Mouse (Mus musculus) forebrain, embryonic 12.5 days (tissue): ENCODE results near the gene Ptpn6. TPM values are rescaled to one million over a fixed set of nuclear protein-coding genes. Genes with fewer than 3 reads are reported as not detected.

Experiments used
- ATAC-seq: fragments of 200-750 bp; cut with Nextera tagmentation; 2 replicates; pipeline ENCODE4 v1.8.0; 2017; ENCODE audit warnings: moderate TSS enrichment; ENCODE audit not compliant: low FRiP score
- H3K27ac ChIP-seq: fragments of 300-500 bp; sonication (generic); 2 replicates; pipeline ENCODE4 v1.5.1; 2016; ENCODE audit warnings: mild to moderate bottlenecking
- H3K27me3 ChIP-seq: fragments of 300-500 bp; sonication (generic); 2 replicates; pipeline ENCODE4 v1.6.1; 2016; ENCODE audit warnings: mild to moderate bottlenecking
- H3K36me3 ChIP-seq: fragments of 300-500 bp; sonication (generic); replicated peaks from 2 replicates; pipeline ENCODE4 v1.6.1; 2016; ENCODE audit warnings: mild to moderate bottlenecking
- H3K4me1 ChIP-seq: fragments of 300-500 bp; sonication (generic); 2 replicates; pipeline ENCODE4 v1.6.1; 2016
- H3K4me2 ChIP-seq: fragments of 300-500 bp; sonication (generic); 2 replicates; pipeline ENCODE4 v1.6.1; 2016; ENCODE audit warnings: mild to moderate bottlenecking, moderate library complexity
- H3K4me3 ChIP-seq: fragments of 300-500 bp; sonication (generic); replicated peaks from 2 replicates; pipeline ENCODE4 v1.5.1; 2016; ENCODE audit warnings: mild to moderate bottlenecking
- H3K9ac ChIP-seq: fragments of 300-500 bp; sonication (generic); 2 replicates; pipeline ENCODE4 v1.6.1; 2016; ENCODE audit warnings: mild to moderate bottlenecking
- H3K9me3 ChIP-seq: fragments of 300-500 bp; sonication (generic); 2 replicates; pipeline ENCODE4 v1.6.1; 2016
- WGBS: fragments of 180-500 bp; shearing (Covaris S2); methylation state at CpG from one replicate; pipeline ENCODE4 v1.1.7; 2016; 5-methylcytosine and 5-hydroxymethylcytosine counted together
- polyA plus RNA-seq: library from polyadenylated mRNA; unstranded; fragments of >200 nt; fragmentation: Nextera tagmentation; extraction: Ambion mirVana; gene quantifications from 2 replicates; pipeline ENCODE4 v1.2.1, GENCODE M21; 2016

The Ptpn6 gene
- polyA plus RNA-seq, 1 experiment from 2014 or later: 5.4 TPM

DNA sequence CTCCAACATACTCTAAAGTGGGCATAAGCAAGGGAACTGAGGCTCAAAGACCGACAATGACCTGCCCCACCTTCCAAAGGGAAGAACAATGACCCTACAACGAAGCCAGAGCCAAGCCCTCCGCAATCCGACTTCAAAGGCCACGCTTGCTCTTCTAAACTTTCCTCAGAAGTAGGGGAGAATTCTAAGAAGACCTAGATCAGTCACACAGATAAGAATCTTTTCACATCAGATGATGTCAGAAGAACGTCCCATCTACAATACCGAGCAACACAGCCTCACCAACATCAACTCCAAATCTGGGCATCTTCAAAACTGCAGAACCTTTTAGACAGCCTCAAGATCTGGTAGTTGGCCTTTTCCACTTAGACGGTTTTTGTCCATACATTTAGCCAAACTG is 11.9 kb upstream of the Ptpn6 start:
- no peaks in the 10 kb centered on the region for H3K9me3 ChIP-seq
- no peak overlapping the region for H3K27ac ChIP-seq
- H3K27me3 ChIP-seq: no peaks in the 10 kb centered on the region
- no peak overlapping the region for H3K9ac ChIP-seq
- no peak overlapping the region for H3K4me3 ChIP-seq
- no peak for ATAC-seq
- peaks cover 38% of the 10 kb centered on the region for H3K36me3 ChIP-seq
- H3K4me1 ChIP-seq: peaks cover 37% of the 10 kb centered on the region
- H3K4me2 ChIP-seq: no peak overlapping the region
- WGBS: 85% methylated on average over 8 of the region's 8 CpGs

DNA sequence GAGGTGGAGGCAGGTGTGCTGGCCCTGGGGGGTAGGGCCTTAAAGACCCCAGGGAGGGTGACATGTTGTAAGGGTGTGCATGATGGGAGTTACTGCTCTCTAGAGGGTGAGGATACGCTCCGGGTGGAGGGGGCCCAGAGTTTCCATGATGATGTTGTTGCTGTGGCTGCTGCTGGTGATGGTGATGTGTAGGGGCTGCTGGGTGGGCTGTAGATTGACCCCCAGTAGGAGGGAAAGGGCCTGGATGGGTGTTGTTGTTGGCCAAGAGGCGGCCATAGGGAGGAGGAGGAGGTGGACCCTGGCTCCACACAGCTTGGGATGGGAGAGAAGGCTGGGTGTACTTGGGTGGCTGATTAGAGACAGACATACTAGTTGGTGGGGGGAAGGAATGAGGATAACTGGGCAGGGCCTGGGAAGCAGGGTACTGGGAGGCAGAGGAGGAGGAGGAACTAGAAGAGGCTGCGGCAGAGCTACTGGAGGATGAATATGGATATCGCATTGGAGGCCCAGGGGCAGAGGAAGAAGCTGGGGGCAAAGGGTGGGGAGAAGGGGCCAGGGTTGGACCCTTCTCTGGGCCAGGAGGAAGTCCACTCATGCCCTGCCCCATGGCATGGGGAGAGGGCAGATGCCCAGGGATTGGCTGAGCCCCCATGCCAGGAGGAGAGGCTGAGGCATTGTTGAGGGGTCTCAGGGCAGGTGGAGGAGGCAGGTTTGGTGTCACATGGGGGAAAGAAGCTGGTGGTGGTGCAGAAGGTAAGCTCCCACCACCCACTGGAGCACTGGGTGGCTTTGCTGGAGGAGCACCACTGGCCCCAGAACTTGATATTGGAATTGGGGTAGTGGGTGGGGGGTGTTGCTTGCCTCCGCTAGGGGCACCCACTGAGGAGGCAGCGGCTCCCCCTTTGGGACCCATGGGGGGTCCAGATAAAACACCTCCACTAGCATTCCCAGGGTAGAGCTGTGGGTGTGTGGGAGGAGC is 8.4 kb upstream of the Ptpn6 start:
- peak overlapping the region; percentile 92; the same call in 1 of the 2 replicates for H3K27ac ChIP-seq
- peak overlapping the region; percentile 85; the same call in 1 of the 2 replicates for H3K9ac ChIP-seq
- H3K4me3 ChIP-seq: peak overlapping the region; percentile 54
- H3K36me3 ChIP-seq: peaks cover 67% of the 10 kb centered on the region
- H3K4me2 ChIP-seq: peak overlapping the region; percentile 92
- H3K27me3 ChIP-seq: no peaks in the 10 kb centered on the region
- H3K4me1 ChIP-seq: peaks cover 21% of the 10 kb centered on the region
- 93% methylated on average over 7 of the region's 7 CpGs for WGBS
- H3K9me3 ChIP-seq: no peaks in the 10 kb centered on the region
- no peak for ATAC-seq

DNA sequence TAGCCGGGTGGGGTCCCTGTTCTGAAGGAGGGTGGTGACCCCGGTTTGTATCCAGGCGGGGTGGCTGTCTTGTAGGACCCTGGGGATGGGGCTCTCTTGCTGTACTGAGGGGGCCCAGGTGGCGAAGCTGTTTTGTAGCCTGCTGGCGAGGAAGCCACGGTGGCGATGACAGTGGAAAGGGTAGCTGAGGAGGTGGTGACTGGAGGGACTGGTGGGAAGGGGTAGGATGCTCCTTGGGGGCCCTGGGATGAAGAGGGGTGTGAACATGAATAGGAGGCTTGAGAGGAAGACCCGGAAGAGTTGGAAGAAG is 7.7 kb upstream of the Ptpn6 start:
- WGBS: 24% methylated on average over 8 of the region's 8 CpGs
- peak overlapping the region; percentile 54 for H3K4me3 ChIP-seq
- H3K9me3 ChIP-seq: no peaks in the 10 kb centered on the region
- H3K4me1 ChIP-seq: peaks cover 26% of the 10 kb centered on the region
- H3K4me2 ChIP-seq: peak overlapping the region; percentile 92
- peak; percentile 5; the same call in 1 of the 2 replicates for ATAC-seq
- peak overlapping the region; percentile 85 for H3K9ac ChIP-seq
- H3K27ac ChIP-seq: peak overlapping the region; percentile 92
- H3K36me3 ChIP-seq: peaks cover 67% of the 10 kb centered on the region
- H3K27me3 ChIP-seq: no peaks in the 10 kb centered on the region

DNA sequence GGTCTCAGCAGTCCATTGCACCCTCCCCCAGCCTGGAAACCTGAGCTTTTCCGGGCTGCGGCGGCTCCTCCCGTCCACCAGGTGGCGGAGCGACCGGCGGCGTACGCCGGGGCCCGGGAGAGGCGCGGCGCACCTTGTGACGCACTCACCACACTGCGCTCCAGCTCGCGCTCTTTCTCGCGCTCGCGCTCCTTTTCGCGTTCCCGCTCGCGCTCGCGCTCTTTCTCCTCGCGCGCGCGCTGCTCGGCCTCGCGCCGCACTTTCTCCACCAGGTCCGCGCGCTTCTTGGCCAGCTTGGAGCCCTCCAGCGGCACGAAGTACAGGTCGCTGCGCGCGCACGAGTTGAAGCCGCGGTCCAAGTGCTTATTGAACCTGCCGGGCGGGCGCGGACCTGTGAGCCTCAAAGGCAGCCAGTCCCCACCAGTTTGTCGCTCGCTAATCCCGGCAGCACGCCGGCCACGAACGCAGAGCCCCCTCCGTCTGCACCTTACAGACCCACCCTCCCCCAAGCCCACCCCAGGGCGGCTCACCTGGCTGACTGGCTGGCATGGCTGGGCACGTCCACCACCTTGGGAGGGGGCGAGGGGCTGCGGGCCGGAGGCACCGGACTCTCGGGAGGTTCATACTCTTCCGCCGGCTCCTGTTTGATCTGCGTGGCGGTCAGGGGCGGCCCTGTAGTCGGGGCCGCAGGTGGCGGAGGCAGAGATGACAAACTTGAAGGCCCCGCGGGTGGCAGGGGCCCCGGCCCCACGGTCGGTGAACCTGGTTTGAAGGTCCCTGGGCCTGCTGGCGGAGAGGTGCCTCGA is 7.2 kb upstream of the Ptpn6 start:
- H3K9me3 ChIP-seq: no peaks in the 10 kb centered on the region
- H3K9ac ChIP-seq: peak overlapping the region; percentile 85
- H3K4me2 ChIP-seq: peak overlapping the region; percentile 92
- H3K27me3 ChIP-seq: no peaks in the 10 kb centered on the region
- peaks cover 67% of the 10 kb centered on the region for H3K36me3 ChIP-seq
- ATAC-seq: peak; percentile 84
- H3K4me3 ChIP-seq: peak overlapping the region; percentile 54
- H3K27ac ChIP-seq: peak overlapping the region; percentile 92
- WGBS: under 1% methylated on average over 85 of the region's 85 CpGs
- peaks cover 26% of the 10 kb centered on the region for H3K4me1 ChIP-seq

DNA sequence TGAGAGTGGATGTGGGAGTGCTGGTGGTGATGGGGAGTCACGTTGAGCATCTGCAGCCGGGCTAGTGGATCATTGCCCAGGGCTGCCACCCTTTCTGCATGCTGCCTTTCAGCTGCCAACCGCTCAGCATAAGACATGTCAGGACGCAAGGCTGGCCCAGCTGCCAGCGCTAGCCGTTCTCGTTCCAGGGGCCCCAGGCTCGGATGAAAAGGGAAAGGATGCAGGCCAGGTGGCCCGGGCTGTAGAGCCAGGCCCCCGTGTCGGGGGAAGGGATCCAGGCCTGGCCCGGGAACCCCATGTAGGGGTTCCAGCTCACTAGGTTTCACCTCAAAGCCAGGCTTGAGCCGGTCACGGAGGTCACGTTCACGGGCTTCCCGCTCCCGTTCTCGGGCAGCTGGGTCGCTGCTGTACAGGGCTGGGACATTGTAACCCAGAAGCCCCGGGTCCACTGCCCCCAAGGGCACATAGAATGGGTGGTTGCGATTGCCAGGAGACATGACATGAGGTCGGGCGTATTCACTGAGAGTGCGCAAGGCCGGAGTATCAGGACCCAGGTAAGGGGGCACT is 6.3 kb upstream of the Ptpn6 start:
- peaks cover 66% of the 10 kb centered on the region for H3K36me3 ChIP-seq
- peak overlapping the region; percentile 92 for H3K4me2 ChIP-seq
- H3K9me3 ChIP-seq: no peaks in the 10 kb centered on the region
- 71% methylated on average over 26 of the region's 26 CpGs for WGBS
- H3K27me3 ChIP-seq: no peaks in the 10 kb centered on the region
- ATAC-seq: no peak
- H3K27ac ChIP-seq: peak overlapping the region; percentile 92
- H3K4me1 ChIP-seq: peaks cover 32% of the 10 kb centered on the region
- H3K9ac ChIP-seq: peak overlapping the region; percentile 85
- H3K4me3 ChIP-seq: peak overlapping the region; percentile 54

DNA sequence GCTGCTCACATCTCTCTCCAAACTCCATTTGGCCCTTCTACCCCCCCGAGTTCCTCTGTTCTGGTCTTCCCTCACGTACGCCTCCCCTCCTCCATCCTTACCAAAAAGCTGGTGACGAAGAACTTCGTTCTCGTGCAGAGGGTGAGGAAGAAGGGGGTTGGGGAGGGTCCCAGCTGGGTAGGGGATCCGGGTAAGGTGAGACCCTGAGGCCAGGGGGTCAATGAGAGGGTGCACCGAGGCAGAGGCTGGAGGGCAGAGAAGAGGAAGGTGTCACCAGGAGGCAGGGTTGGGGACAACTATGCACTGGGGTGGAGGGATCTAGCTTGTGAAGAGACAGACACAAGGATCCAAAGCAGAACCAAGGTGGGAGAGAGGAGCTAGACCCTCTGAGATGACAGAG is 5.1 kb upstream of the Ptpn6 start:
- Histone ChIP-seq H3K27me3 (no peaks in the 10 kb centered on the region), H3K4me3 (no peak overlapping the region), H3K36me3 (peaks cover 61% of the 10 kb centered on the region), H3K4me2 (no peak overlapping the region), H3K4me1 (peaks cover 44% of the 10 kb centered on the region), H3K9me3 (no peaks in the 10 kb centered on the region), H3K9ac (no peak overlapping the region), H3K27ac (no peak overlapping the region)
- no peak for ATAC-seq
- WGBS: 90% methylated on average over 8 of the region's 8 CpGs

DNA sequence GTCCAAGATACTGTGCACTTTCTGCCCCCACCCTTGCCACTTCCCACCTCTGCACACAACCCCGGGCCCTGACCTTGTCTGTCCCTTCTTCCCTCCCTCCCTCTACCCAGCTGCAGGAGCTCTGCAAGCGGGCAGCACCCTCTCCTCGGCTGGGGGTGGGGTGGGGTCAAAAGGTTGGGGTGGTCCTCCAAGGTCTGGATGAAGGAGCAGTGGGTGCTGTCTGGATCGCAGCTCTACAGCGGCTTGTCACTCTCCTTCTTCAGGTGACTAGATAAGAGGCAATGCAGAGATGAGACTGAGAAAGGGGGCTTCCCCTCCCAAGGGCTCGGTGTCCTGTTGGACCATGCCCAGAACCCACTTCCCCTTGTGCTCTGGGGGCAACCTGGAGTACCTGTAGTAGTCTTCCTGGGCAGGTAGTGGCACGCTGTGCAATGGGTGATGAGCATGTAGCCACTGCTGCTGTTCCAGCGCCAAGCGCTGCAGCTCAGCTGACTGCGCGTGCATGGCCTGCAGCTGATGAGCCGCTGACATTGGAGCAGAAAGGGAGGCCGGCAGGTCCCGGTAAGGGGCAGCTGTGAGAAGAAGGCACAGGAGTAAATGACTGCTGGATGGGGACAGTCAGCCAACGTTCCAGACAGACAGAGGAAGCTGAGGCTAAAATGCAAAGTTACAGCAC is 4.5 kb upstream of the Ptpn6 start:
- no peak overlapping the region for H3K9ac ChIP-seq

DNA sequence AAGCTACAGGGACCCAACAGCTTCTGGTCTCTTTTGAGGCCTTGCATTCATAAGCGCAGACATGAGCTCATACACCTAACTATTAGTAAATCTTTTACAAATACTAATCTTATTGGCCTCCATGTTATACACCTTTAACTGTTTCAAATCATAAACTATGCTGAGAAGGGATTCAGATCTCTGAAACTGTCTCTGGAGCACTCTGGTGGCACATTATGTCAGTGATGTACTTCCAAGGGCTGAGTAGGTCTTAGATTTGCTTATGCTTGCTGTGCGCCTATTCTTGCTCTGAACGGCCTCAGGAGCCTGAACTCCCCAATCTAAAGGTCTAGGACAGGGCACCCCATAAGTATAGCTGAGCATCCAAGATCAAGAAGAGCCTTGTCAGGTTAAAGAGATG is 3.3 kb upstream of the Ptpn6 start:
- Histone ChIP-seq H3K36me3 (peaks cover 43% of the 10 kb centered on the region), H3K4me3 (peak overlapping the region; percentile 64), H3K4me2 (peak overlapping the region; percentile 75), H3K27me3 (no peaks in the 10 kb centered on the region), H3K9ac (peak overlapping the region; percentile 87), H3K9me3 (no peaks in the 10 kb centered on the region), H3K4me1 (peaks cover 45% of the 10 kb centered on the region), H3K27ac (peak overlapping the region; percentile 100)
- WGBS: 63% methylated on average over 3 of the region's 3 CpGs
- ATAC-seq: no peak

More for the DNA sequence above, 4.5 kb upstream of the Ptpn6 start:
- WGBS: 92% methylated on average over 15 of the region's 15 CpGs
- Histone ChIP-seq H3K4me1 (peaks cover 49% of the 10 kb centered on the region), H3K9me3 (no peaks in the 10 kb centered on the region), H3K36me3 (peaks cover 54% of the 10 kb centered on the region), H3K27me3 (no peaks in the 10 kb centered on the region), H3K4me2 (no peak overlapping the region), H3K27ac (no peak overlapping the region), H3K4me3 (no peak overlapping the region)
- ATAC-seq: no peak

DNA sequence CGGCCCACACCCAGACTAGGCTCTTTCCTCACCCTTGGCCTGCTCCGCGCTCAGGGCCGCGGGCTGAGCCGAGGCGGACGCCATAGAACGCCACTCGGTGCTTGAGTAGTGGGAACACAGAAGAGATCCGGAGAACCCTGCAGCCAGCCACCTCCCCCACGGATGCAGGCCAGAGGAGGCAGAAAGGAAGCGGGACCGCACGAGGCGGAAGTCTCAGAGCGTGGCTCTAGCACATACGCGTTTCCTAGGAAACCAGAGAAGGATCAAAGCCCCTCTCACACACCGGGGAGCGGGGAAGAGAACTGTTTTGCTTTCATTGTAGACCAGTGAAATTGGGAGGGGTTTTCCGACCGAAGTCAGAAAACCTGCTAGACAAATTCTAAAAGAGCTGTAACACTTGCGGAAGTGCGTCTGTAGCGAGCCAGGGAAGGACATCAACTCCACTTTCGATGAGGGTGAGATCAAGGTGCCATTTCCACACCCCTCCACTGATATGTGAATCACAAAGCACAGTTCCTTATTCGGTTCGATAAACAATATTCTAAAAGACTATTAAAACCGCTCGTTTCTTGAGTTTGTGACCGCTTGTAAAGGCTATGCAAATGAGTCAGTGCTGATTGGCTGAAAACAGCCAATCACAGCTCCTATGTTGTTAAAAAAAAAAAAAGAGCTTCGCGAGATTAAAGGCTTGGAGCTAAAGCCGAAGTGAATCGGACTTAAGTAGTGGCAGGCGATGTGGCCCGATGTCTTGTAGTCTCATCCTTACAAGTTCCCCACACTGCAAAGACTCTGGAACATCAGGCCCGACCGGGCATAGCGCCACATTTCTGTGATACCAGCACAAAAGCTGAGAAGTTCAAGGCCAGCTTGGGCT is 2.6 kb upstream of the Ptpn6 start, which contains the start of gene Grcc10:
TSS of gene Grcc10 (minus strand) at position 487 of the 874 bp plus-strand sequence.
- H3K27ac ChIP-seq: peak within 1 kb of the TSS; percentile 100
- H3K36me3 ChIP-seq: peaks cover 36% of the 10 kb centered on the region
- peak within 1 kb of the TSS; percentile 75 for H3K4me2 ChIP-seq
- H3K4me3 ChIP-seq: peak within 1 kb of the TSS; percentile 64
- peaks cover 38% of the 10 kb centered on the region for H3K4me1 ChIP-seq
- under 1% methylated on average over 41 of the region's 41 CpGs for WGBS
- H3K9ac ChIP-seq: peak within 1 kb of the TSS; percentile 87
- no peaks in the 10 kb centered on the region for H3K9me3 ChIP-seq
- no peaks in the 10 kb centered on the region for H3K27me3 ChIP-seq
- ATAC-seq: peak; percentile 80

DNA sequence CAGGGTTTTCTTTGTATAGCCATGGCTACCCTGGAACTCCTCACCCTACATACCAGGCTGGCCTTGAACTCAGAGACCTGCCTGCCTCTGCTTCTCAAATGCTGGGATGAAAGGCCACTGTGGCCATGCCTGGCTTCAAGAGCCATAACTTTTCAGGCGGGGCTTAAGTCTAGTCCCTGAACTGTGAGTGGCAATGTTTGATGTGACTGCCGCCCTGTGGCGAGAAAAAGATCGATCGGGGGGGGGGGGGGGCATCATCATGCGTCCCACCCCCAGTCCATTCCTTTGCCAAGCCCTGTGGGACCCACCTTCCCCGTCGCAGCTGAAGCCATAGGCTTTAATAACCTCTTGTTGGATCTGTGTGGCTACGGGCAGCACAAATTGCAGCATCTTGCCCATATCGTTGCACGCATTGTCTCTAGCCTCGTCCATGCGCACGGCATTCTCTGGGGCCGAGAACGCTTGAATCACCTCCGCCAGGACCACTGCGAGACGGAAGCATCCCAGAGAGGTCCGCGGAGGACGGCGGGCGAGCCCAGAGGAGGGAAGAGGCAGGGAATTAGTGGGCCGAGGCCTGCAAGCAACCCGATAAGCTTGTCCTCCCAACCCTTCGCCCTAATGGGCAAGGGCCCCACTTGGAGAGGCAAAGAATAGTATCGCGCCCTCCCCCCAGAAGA is 1.8 kb upstream of the Ptpn6 start:
- WGBS: 1% methylated on average over 29 of the region's 29 CpGs
- peaks cover 34% of the 10 kb centered on the region for H3K4me1 ChIP-seq

More for the DNA sequence above, 1.8 kb upstream of the Ptpn6 start:
- H3K27me3 ChIP-seq: no peaks in the 10 kb centered on the region
- no peaks in the 10 kb centered on the region for H3K9me3 ChIP-seq
- peaks cover 35% of the 10 kb centered on the region for H3K36me3 ChIP-seq
- H3K4me3 ChIP-seq: peak overlapping the region; percentile 64
- H3K4me2 ChIP-seq: peak overlapping the region; percentile 75
- H3K9ac ChIP-seq: peak overlapping the region; percentile 87
- peak overlapping the region; percentile 100 for H3K27ac ChIP-seq
- ATAC-seq: peak; percentile 24
